Mouse (Mus musculus) induced T-regulatory cell, adult 2 months (primary cell): ENCODE measurements around the gene Tmem30b.

Experiments used
- DNase-seq: peaks from one replicate; pipeline ENCODE4 v3.0.0-alpha.2; 2012; ENCODE audit warnings: low read depth

Tmem30b gene

DNA sequence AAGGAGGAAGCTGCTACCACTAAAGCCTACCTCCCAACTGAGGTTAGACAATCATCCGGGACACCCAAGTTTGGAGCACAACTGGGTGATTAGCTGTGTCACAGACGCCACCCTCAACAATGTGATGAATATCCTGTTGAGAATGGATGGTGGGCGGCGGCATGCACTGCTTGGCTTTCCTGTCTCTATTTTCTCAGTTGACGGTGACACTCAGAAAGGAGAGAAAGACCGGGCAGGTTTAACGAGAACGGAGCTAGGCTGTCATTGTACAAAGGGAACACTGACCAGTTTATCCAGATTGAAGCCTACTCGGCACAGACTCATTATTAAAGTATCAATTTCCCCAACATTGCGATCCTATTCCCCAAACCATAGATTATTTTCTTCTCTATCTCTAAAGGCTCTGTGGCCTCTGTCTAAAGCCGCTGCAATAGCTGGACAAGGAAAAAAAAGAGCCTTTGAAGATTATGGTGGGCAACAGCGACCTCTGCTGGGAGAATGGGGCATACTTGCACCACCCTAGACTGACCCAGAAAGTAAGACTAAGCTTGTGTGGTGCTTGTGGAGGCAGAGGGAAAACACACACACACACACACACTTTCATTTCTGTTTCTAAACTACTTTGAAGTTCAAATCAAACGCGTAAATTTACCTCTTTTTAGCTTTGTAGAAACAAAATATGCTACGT, 29.0 kb downstream of the Tmem30b start:
- peak; percentile 72 for DNase-seq

DNA sequence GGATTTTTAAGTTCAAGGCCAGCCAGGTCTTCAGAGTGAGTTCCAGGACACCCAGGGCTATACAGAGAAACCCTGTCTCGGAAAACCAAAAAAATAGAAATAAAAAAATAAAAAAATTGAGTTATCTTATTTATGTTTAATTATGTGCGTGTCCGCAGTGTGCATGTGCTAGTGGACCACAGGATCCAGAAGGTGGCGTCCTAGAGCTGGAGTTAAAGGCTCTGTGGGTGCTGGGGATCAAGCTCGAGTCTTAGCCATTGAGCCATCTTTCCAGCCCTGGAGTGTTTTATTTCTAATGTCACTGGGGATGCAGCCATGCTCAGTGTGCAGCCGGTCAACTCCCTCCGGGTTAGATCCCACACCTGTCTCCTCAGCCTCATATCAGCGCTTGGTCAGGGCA, 29.7 kb downstream of the Tmem30b start:
- DNase-seq, result no peak

DNA sequence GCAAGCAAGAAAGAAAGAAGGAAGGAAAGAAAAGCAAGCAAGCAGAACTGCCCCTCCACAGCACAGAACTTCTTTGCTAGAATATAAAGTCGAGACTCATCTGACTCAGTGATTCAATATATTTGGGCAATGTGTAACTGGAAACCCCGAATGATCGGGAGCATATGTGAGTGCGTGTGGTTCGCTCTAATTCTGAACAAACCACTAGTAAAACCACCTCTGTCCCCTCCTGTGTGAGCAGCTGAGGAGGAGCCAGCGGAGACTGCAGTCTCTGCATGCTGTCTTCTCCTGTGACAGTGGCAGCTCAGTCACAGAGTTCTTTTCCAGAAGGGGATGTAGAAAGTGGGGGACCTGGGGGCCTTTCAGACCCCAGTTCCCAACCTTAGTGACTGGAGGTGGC, 31.5 kb downstream of the Tmem30b start:
- DNase-seq, result no peak

DNA sequence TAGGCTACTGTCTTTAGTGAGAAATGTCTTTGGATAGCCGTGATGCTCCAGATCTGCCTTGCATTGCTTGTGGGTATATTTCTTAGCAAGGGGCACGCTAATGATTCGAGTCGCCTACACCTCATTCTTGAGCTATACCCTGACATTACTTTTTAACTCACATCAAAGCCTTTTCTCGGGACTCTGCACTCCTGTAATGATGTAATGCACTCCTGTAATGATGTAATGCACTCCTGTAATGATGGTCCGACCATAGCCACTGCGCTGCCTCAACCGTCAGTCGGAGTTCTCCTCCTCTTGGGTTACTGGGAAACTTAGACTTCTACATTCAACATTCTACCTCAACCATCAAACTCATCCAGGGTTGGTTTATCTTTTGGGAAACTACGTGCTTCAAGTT, 32.2 kb downstream of the Tmem30b start:
- no peak for DNase-seq

DNA sequence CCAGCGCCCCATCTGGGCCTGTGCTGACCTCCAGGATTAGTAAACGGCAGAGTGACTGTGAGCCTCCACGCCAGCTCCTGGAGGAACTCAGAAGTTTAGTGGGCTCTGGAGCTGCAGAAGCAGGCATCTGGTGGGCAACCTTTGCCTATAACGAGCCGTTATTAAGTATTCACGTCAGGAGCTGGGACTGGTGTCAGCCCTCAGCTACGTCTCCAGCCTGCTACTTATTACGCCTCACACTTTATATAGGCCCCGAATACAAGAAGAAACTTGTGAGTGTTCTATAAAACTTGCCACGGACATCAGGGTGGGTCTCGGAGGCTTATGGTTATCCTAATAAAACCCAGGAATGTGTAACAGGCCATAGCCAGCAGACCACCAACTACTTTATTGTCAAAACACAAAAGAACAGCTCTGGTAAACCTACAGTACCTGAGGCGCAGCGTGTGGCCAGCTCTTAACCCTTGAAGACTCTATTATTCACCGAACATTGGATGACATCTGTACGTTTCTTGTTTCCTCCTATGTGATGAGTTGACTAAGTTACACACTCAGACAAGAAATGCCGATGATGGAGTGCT, 34.6 kb downstream of the Tmem30b start:
- DNase-seq, result no peak

DNA sequence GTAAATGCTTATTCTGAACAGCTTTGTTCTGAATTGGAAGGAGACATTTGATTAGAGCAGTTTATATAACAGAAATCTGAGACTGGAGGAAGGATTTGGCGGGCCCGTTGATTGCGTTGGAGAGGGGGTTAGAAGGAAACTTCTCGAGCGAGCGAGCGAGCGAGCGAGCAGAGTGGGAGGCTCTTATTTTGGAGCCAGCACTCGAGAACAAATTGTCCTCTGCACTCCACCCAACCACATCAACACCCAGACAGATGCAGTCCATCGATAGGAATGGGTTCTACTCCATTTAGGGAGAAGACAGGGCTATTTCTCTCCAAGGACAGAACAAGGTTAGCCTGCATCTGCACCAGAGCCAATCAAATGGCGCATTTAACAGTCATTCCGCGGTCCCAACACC, 39.1 kb downstream of the Tmem30b start:
- no peak for DNase-seq

DNA sequence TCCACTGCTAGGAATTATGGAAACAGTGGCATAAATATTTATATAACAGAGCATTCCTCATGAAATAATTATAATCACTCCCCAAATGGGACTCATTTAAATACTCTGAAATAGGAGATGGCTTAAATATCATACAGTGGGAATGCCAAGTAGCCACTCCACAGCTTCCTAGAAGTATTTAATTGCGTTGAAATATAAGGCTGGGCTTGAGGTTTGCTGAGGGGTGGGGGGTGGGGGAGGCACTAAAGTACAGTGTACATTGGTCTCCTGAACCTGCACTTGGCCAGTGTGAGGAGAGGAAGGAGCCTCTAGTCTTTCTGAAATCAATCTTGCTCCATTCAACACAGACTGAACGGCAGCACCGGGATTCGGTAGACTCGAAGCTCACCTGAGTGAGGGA, 39.5 kb downstream of the Tmem30b start:
- DNase-seq, result no peak

DNA sequence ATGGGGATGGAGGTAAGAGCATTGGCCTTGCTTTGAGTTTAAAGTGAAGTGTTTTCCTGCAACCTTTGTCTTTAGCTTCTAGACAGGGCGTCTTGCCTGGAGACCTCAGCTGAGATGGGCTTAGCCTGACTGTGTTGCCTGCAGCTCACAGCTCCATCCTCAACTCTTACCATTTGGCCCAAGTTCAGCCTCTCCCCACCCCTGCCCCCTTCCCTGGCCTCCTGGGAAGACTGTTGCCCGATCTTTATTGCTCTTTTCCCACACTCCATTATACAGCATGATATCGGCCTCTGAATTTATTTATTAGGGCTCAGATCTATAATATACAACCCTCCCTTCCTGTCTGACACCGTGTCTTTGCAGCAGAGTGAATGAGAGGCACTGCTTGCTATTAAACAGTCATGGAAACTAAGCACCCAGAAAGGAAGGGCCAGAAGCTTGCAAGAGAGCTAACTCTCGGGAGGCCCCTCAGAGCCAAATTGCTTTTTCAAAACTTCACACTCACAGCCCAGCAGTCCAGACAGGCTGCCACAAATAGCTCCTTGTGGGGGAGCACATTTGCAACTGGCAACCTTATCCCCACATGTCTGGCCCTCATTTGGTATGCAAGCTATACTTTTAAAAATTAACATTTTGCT, 45.4 kb downstream of the Tmem30b start:
- no peak for DNase-seq

DNA sequence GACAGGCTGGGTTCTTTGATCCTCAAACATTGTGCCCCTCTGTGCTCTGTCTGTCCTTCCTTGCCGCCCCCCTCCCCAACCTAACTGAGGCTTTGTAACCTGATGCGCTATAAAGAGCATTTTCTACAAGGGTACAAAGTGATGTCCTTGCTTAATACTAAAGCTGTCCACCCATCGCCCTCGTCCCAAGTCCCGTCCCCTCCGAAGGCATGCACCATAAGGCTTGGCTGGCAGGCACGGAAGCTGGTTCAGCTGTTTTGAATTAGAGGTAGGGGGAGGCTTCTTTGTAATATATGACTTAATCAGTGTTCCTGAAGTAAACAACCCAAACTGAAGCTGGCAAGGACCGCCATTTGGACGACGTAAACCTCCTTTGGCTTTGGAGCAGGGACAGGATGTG, 51.0 kb downstream of the Tmem30b start:
- no peak for DNase-seq

DNA sequence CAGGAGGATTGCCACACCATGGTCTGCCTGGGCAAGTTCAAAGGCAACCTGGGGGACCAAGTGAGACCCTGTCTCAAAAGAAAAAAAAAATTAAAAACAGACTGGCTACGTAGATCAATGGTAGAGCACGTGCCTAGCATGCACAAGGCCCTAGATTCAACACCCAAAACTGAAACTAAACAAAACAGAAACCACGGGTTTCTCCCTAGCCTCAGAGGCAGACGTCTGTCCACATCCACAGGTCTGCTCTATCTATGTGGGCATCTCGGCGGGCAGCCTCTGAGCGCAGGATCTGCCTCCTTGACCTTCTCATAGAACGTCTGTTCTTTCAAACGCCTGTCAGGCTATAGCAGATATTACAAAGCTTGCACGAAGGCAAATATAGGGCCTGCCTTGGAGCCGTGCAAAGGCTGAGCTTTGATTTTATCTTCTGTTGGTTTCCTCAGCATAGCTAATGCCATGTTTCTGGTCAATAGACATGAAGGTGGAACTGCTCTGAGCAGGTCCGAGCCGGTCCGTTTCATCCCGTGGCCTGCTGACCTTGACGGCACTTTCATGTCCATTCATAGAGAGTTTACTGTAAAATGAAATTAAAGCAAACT, 52.2 kb downstream of the Tmem30b start:
- peak; percentile 56 for DNase-seq
